Mouse (Mus musculus): ENCODE results near the gene Eps15l1. TPM values are rescaled to one million over a fixed set of nuclear protein-coding genes. Genes with fewer than 3 reads are reported as not detected.
A peak's percentile ranks its signal among the peaks of the same experiment; 100 is the strongest.

Gene Eps15l1
- total and polyA plus RNA-seq, 2 experiments = 9.0 to 13.0 TPM

GRCm38 (mm10) chr8:72321635-72322441 is 99.4 kb downstream of the Eps15l1 start:
- Histone ChIP-seq H3K27me3 (ENCODE audit: control insufficient read depth, insufficient read depth, low read length) (no peaks in the 10 kb centered on the region), H3K4me3 (ENCODE audit: insufficient read depth, low read depth, low read length) (peak overlapping the region; percentile 69), H3K79me2 (ENCODE audit: control insufficient read depth, insufficient read depth, low read length) (peaks cover 9% of the 10 kb centered on the region; the same call in 1 of the 2 replicates), H3K36me3 (ENCODE audit: control insufficient read depth, insufficient read depth, low read length) (peaks cover 4% of the 10 kb centered on the region; the same call in 1 of the 2 replicates), H3K9ac (ENCODE audit: low read depth, low read length) (peak overlapping the region; percentile 56), H3K27ac (replicated peaks; ENCODE audit: insufficient read depth, low read depth, low read length) (no peak overlapping the region), H3K4me1 (ENCODE audit: control insufficient read depth, insufficient read depth, low read length) (peaks cover 3% of the 10 kb centered on the region; the same call in 1 of the 2 replicates)
- DNase-seq (ENCODE audit: extremely low read depth, low read depth, low spot score) = no peak
- TF ChIP-seq CTCF (IDR thresholded peaks at IDR 0.05; ENCODE audit: low read depth, low read length) (no peak), POLR2A (IDR thresholded peaks at IDR 0.05; ENCODE audit: extremely low read depth, insufficient read depth, low read length) (no peak)
- 88% methylated on average over 20 of the region's 20 CpGs for WGBS

GRCm38 (mm10) chr8:72320803-72321583 is 100.3 kb downstream of the Eps15l1 start:
- Histone ChIP-seq H3K79me2 (ENCODE audit: control insufficient read depth, insufficient read depth, low read length) (peaks cover 9% of the 10 kb centered on the region; the same call in 1 of the 2 replicates), H3K4me3 (ENCODE audit: insufficient read depth, low read depth, low read length) (peak overlapping the region; percentile 69), H3K4me1 (ENCODE audit: control insufficient read depth, insufficient read depth, low read length) (peaks cover 3% of the 10 kb centered on the region; the same call in 1 of the 2 replicates), H3K27ac (replicated peaks; ENCODE audit: insufficient read depth, low read depth, low read length) (peak overlapping the region; percentile 20; the same call in 1 of the 2 replicates), H3K9ac (ENCODE audit: low read depth, low read length) (peak overlapping the region; percentile 90), H3K27me3 (ENCODE audit: control insufficient read depth, insufficient read depth, low read length) (no peaks in the 10 kb centered on the region), H3K36me3 (ENCODE audit: control insufficient read depth, insufficient read depth, low read length) (peaks cover 4% of the 10 kb centered on the region; the same call in 1 of the 2 replicates)
- DNase-seq (ENCODE audit: extremely low read depth, low read depth, low spot score) = no peak
- WGBS = 72% methylated on average over 25 of the region's 25 CpGs
- TF ChIP-seq CTCF (IDR thresholded peaks at IDR 0.05; ENCODE audit: low read depth, low read length) = no peak
- no peak for TF ChIP-seq POLR2A (IDR thresholded peaks at IDR 0.05; ENCODE audit: extremely low read depth, insufficient read depth, low read length)

GRCm38 (mm10) chr8:72319921-72320802 is 101.1 kb downstream of the Eps15l1 start:
- no peak for DNase-seq (ENCODE audit: extremely low read depth, low read depth, low spot score)
- H3K9ac ChIP-seq (ENCODE audit: low read depth, low read length) = peak overlapping the region; percentile 90
- no peaks in the 10 kb centered on the region for H3K27me3 ChIP-seq (ENCODE audit: control insufficient read depth, insufficient read depth, low read length)
- H3K36me3 ChIP-seq (ENCODE audit: control insufficient read depth, insufficient read depth, low read length) = peaks cover 4% of the 10 kb centered on the region; the same call in 1 of the 2 replicates
- H3K79me2 ChIP-seq (ENCODE audit: control insufficient read depth, insufficient read depth, low read length) = peaks cover 9% of the 10 kb centered on the region; the same call in 1 of the 2 replicates
- 17% methylated on average over 54 of the region's 55 CpGs for WGBS
- peak overlapping the region; percentile 20; the same call in 1 of the 2 replicates for H3K27ac ChIP-seq (replicated peaks; ENCODE audit: insufficient read depth, low read depth, low read length)
- H3K4me1 ChIP-seq (ENCODE audit: control insufficient read depth, insufficient read depth, low read length) = peaks cover 3% of the 10 kb centered on the region; the same call in 1 of the 2 replicates
- H3K4me3 ChIP-seq (ENCODE audit: insufficient read depth, low read depth, low read length) = peak overlapping the region; percentile 69
- TF ChIP-seq POLR2A (IDR thresholded peaks at IDR 0.05; ENCODE audit: extremely low read depth, insufficient read depth, low read length) (no peak), CTCF (IDR thresholded peaks at IDR 0.05; ENCODE audit: low read depth, low read length) (no peak)

GRCm38 (mm10) chr8:72319397-72319796 is 101.9 kb downstream of the Eps15l1 start:
- peaks cover 9% of the 10 kb centered on the region; the same call in 1 of the 2 replicates for H3K79me2 ChIP-seq (ENCODE audit: control insufficient read depth, insufficient read depth, low read length)
- TF ChIP-seq CTCF (IDR thresholded peaks at IDR 0.05; ENCODE audit: low read depth, low read length) (no peak), POLR2A (IDR thresholded peaks at IDR 0.05; ENCODE audit: extremely low read depth, insufficient read depth, low read length) (no peak)
- H3K36me3 ChIP-seq (ENCODE audit: control insufficient read depth, insufficient read depth, low read length) = peaks cover 4% of the 10 kb centered on the region; the same call in 1 of the 2 replicates
- H3K4me3 ChIP-seq (ENCODE audit: insufficient read depth, low read depth, low read length) = peak overlapping the region; percentile 69
- under 1% methylated on average over 46 of the region's 48 CpGs for WGBS
- peak overlapping the region; percentile 90 for H3K9ac ChIP-seq (ENCODE audit: low read depth, low read length)
- DNase-seq (ENCODE audit: extremely low read depth, low read depth, low spot score) = no peak
- peaks cover 3% of the 10 kb centered on the region; the same call in 1 of the 2 replicates for H3K4me1 ChIP-seq (ENCODE audit: control insufficient read depth, insufficient read depth, low read length)
- no peaks in the 10 kb centered on the region for H3K27me3 ChIP-seq (ENCODE audit: control insufficient read depth, insufficient read depth, low read length)
- peak overlapping the region; percentile 59 for H3K27ac ChIP-seq (replicated peaks; ENCODE audit: insufficient read depth, low read depth, low read length)

- H3K27me3 ChIP-seq (ENCODE audit: control insufficient read depth, insufficient read depth, low read length) = no peaks in the 10 kb centered on the region
- peak within 1 kb of the TSS; percentile 59 for H3K27ac ChIP-seq (replicated peaks; ENCODE audit: insufficient read depth, low read depth, low read length)
- WGBS = under 1% methylated on average over 46 of the region's 46 CpGs
- H3K79me2 ChIP-seq (ENCODE audit: control insufficient read depth, insufficient read depth, low read length) = peaks cover 9% of the 10 kb centered on the region; the same call in 1 of the 2 replicates
- peaks cover 4% of the 10 kb centered on the region; the same call in 1 of the 2 replicates for H3K36me3 ChIP-seq (ENCODE audit: control insufficient read depth, insufficient read depth, low read length)
- TF ChIP-seq CTCF (IDR thresholded peaks at IDR 0.05; ENCODE audit: low read depth, low read length) (no peak), POLR2A (IDR thresholded peaks at IDR 0.05; ENCODE audit: extremely low read depth, insufficient read depth, low read length) (peak; percentile 98)
- H3K9ac ChIP-seq (ENCODE audit: low read depth, low read length) = peak within 1 kb of the TSS; percentile 90
- peak; percentile 78 for DNase-seq (ENCODE audit: extremely low read depth, low read depth, low spot score)
- H3K4me3 ChIP-seq (ENCODE audit: insufficient read depth, low read depth, low read length) = peak within 1 kb of the TSS; percentile 69
- peaks cover 3% of the 10 kb centered on the region; the same call in 1 of the 2 replicates for H3K4me1 ChIP-seq (ENCODE audit: control insufficient read depth, insufficient read depth, low read length)
Measured at GRCm38 (mm10) chr8:72318801-72319322, 102.4 kb downstream of the Eps15l1 start, which contains the start of gene Klf2. Klf2 (plus strand) TSS chr8:72319033.
